Mouse (Mus musculus) ES-Bruce4 (cell line): Measurements from ENCODE around the gene Sestd1.

ENCODE experiments used
- CTCF ChIP-seq: IDR thresholded peaks from one replicate; pipeline ENCODE4 v1.8.1; 2011; ENCODE audit warnings: low read depth, low read length
- POLR2A ChIP-seq: IDR thresholded peaks from one replicate; pipeline ENCODE4 v1.8.1; 2011; ENCODE audit warnings: low read length; ENCODE audit not compliant: insufficient read depth

GRCm38 (mm10) chr2:77245806-77246205 is 34.6 kb downstream of the Sestd1 start:
- TF ChIP-seq POLR2A (no peak), CTCF (no peak)
